Mouse (Mus musculus): ENCODE measurements around the gene Lgalsl.

Gene Lgalsl

GRCm38 (mm10) chr11:20830686-20831505 is at the start of gene Lgalsl:
Gene Lgalsl (minus strand): TSS chr11:20831056.
- DNase-seq (ENCODE audit: low read depth) = no peak

GRCm38 (mm10) chr11:20878644-20879043 is 47.8 kb upstream of the Lgalsl start:
- DNase-seq (ENCODE audit: low read depth) = no peak

GRCm38 (mm10) chr11:20877578-20878096 is 46.8 kb upstream of the Lgalsl start:
- DNase-seq (ENCODE audit: low read depth) = no peak

GRCm38 (mm10) chr11:20873386-20873785 is 42.5 kb upstream of the Lgalsl start:
- DNase-seq (ENCODE audit: low read depth) = no peak

- DNase-seq (ENCODE audit: low read depth) = no peak
These were observed 42.1 kb upstream of the Lgalsl start for GRCm38 (mm10) chr11:20872911-20873310.

- no peak for DNase-seq (ENCODE audit: low read depth)
These were observed 41.6 kb upstream of the Lgalsl start for GRCm38 (mm10) chr11:20872444-20872843.

- no peak for DNase-seq (ENCODE audit: low read depth)
These were observed 39.1 kb upstream of the Lgalsl start for GRCm38 (mm10) chr11:20869927-20870326.

GRCm38 (mm10) chr11:20865450-20865849 is 34.6 kb upstream of the Lgalsl start:
- peak; percentile 1 for DNase-seq (ENCODE audit: low read depth)

- no peak for DNase-seq (ENCODE audit: low read depth)
These were observed 33.8 kb upstream of the Lgalsl start for GRCm38 (mm10) chr11:20864647-20865046.

GRCm38 (mm10) chr11:20862101-20862500 is 31.2 kb upstream of the Lgalsl start:
- DNase-seq (ENCODE audit: low read depth) = no peak

GRCm38 (mm10) chr11:20860351-20860750 is 29.5 kb upstream of the Lgalsl start:
- no peak for DNase-seq (ENCODE audit: low read depth)

- DNase-seq (ENCODE audit: low read depth) = no peak
These were observed 29.0 kb upstream of the Lgalsl start for GRCm38 (mm10) chr11:20859858-20860257.

- no peak for DNase-seq (ENCODE audit: low read depth)
These were observed 28.2 kb upstream of the Lgalsl start for GRCm38 (mm10) chr11:20858921-20859668.

GRCm38 (mm10) chr11:20857921-20858320 is 27.1 kb upstream of the Lgalsl start:
- no peak for DNase-seq (ENCODE audit: low read depth)

- no peak for DNase-seq (ENCODE audit: low read depth)
These were observed 23.3 kb upstream of the Lgalsl start for GRCm38 (mm10) chr11:20854032-20854741.

- no peak for DNase-seq (ENCODE audit: low read depth)
These were observed 19.3 kb upstream of the Lgalsl start for GRCm38 (mm10) chr11:20850196-20850595.

- no peak for DNase-seq (ENCODE audit: low read depth)
These were observed 18.5 kb upstream of the Lgalsl start for GRCm38 (mm10) chr11:20849403-20849802.

GRCm38 (mm10) chr11:20837366-20837765 is 6.5 kb upstream of the Lgalsl start:
- DNase-seq (ENCODE audit: low read depth) = no peak

GRCm38 (mm10) chr11:20831600-20832137 is 813 bp upstream of the Lgalsl start:
- DNase-seq (ENCODE audit: low read depth) = no peak

GRCm38 (mm10) chr11:20829993-20830685 is 717 bp downstream of the Lgalsl start:
- DNase-seq (ENCODE audit: low read depth) = no peak

GRCm38 (mm10) chr11:20829056-20829686 is 1.7 kb downstream of the Lgalsl start:
- DNase-seq (ENCODE audit: low read depth) = no peak
